Mouse (Mus musculus) spleen, adult 2 months (tissue): ENCODE data around the gene Rorb.

ENCODE experiments used
- CTCF ChIP-seq: fragments of 200-500 bp; IDR thresholded peaks from 2 replicates; pipeline ENCODE4 v1.5.1; 2011; ENCODE audit warnings: mild to moderate bottlenecking, inconsistent platforms; ENCODE audit not compliant: insufficient read depth, insufficient read length, insufficient replicate concordance; ENCODE audit errors: extremely low read depth
- POLR2A ChIP-seq: fragments of 200-500 bp; IDR thresholded peaks from 2 replicates; pipeline ENCODE4 v1.6.1; 2011; ENCODE audit warnings: low read depth, low read length, inconsistent platforms

DNA sequence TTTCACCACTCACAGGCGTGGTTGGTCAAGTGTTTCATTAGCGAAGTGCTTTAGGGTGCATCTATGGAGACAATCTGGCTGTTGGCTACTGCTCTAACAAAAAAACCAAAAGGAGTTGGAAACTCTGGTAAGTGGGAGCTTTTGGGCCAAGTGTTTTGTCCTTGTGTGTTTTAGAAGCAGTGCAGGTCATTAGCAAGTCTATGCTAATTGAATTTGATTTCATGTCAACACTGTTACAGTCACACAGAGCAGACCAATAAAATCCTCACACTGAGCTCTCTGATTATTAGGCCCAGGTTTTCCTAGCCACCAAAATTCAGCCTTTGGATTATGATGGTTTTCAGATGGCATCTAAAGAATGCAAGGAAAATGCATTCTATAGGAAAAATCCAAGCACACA, 70.2 kb downstream of the Rorb start:
- TF ChIP-seq CTCF: no peak
- no peak for TF ChIP-seq POLR2A
